Mouse (Mus musculus) cerebellum, postnatal 36 days (tissue): ENCODE measurements around the gene Gm2056.
"Not testable (repeated sequence)": the region's sequence is repeated elsewhere in the genome, so short reads cannot be mapped to it uniquely, and the experiment has no call there.

Experiments used
- DNase-seq, 2 experiments: peaks; one replicate each; pipeline ENCODE4 v3.0.0; 2021 to 2022; ENCODE audit warnings: mixed read lengths in 2 of 2

Gm2056 gene

DNA sequence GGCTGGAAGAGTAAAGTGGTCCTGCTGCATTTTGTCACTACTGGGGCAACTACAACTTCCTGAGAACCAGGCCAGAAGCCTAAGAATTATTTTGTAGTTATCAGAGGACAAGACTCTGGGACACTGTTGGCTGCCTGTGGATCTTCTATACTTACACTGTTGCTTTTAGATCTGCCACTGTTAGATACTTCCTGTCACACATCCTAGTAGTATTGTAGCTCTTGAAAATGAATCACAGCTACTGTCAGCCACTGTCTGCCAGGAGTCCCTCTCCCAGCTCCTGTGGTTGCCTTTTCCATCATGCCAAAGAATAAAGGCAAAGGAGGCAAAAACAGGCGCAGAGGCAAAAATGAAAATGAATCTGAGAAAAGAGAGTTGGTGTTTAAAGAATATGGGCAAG is at the start of gene Gm2056:
TSS of gene Gm2056 (plus strand) at position 301 of the 400 bp plus-strand sequence.
- not testable (repeated sequence) for DNase-seq

DNA sequence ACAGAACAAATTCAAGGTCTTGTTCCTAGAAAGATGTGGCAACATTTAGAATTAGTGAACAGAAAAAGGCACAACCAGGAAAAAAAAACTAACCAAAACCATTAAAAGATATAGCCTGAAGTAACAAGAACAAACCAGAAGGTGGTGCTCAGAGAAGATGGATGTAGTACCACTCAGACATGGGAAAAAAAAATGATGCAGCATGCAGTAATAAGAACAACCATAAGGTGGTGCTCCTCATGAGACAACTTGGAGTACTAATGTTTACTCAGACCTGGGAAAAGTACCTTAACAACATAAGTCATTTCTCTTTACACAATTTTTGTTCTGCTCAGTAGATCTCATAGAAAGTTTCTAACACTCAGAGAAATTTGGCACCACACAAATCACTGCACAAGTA is 42.8 kb upstream of the Gm2056 start:
- DNase-seq: not testable (repeated sequence)

DNA sequence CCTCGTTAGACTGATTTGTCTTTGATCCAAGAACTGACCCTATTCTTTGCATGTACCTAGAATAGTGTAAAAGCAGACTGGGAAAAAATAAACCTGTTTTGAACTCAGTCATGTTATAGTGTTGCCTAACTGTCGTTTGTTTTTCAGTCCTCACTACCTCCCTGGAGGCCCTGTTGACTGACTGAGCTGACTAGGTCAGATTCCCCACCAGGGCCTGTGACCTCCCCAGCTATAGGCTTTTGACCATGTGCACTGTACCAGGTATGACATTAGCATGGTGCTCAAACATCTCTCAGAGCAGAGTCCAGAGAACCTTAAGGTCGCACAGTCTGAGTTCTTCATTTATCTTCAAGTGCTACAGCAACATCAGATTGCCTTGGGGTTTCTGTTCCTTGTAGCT is 22.7 kb upstream of the Gm2056 start:
- DNase-seq: not testable (repeated sequence)

DNA sequence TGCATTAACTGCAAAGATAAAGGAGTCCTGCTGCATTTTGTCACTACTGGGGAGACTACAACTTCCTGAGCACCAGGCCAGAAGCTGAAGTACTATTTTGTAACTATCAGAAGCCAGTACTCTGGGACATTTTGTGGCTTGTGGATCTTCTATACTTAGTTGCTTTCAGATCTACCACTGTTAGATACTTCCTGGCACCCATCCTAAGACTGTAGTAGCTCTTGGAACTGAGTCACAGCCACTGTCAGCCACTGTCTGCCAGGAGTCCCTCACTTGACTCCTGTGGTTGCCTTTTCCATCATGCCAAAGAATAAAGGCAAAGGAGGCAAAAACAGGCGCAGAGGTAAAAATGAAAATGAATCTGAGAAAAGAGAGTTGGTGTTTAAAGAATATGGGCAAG is 15.3 kb upstream of the Gm2056 start, which contains the start of gene Gm2075:
TSS of gene Gm2075 (plus strand) at position 301 of the 400 bp plus-strand sequence.
- not testable (repeated sequence) for DNase-seq

DNA sequence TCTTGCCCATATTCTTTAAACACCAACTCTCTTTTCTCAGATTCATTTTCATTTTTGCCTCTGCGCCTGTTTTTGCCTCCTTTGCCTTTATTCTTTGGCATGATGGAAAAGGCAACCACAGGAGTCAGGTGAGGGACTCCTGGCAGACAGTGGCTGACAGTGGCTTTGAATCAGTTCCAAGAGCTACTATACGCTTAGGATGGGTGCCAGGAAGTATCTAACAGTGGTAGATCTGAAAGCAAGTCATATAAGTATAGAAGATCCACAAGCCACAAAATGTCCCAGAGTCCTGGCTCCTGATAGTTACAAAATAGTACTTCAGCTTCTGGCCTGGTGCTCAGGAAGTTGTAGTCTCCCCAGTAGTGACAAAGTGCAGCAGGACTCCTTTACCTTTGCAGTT is 8.1 kb upstream of the Gm2056 start, which contains the start of gene Gm6803:
TSS of gene Gm6803 (minus strand) at position 101 of the 400 bp plus-strand sequence.
- not testable (repeated sequence) for DNase-seq

DNA sequence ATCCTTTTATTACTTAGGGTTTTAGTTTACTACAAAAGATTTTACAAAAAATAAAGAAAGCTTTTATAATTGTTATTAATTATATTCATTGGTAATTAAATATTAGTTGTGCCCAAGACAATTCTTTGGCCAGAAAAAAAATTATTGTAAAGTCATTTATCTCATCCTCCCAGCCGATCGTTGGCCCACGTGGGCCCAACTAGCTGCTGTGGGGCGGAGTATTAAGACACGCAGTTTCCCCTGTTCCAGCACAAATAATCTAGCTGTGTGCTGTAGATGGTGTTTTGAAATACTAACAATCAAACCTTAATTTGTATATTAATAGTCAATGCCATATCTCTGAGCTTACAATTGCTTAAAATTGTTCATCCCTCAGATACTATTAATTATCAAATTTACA is 5.4 kb downstream of the Gm2056 start:
- not testable (repeated sequence) for DNase-seq

DNA sequence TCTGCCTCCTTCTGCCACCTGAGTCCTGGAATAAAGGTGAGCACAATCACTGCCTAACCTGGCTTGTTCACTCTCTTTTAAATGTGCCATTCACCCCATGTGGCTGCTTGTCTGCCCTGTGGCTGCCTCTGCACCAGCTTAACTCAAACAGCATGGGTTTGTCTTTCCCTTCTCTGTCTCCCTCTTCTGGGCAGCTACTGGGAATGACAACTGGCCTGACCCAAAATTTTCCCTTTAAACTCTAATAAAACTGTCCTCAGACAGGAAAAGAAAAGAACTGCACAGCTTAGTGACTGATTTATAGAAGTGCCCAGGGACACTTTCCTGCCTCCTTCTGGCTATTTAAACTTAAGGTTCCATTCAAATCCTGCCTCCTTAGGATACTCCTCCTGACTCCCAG is 12.3 kb downstream of the Gm2056 start:
- not testable (repeated sequence) for DNase-seq

DNA sequence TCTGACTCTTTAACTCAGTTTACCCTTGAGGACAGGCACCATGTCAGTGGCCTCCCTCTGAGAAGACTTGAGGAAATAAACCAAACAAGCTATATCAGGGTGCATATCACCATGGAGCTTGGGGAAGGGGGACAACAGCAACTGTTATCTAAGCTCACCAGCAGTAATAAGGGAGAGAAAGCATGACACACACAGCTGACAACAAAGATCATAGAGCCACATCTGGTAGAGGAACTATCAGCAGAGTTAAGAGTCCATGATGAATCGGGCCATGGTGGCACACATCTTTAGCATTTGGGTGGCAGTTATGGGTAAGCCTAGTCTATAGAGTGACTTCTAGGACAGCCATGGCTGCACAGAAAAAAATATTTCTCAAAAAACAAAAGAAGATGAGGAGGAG is 12.9 kb downstream of the Gm2056 start:
- not testable (repeated sequence) for DNase-seq

DNA sequence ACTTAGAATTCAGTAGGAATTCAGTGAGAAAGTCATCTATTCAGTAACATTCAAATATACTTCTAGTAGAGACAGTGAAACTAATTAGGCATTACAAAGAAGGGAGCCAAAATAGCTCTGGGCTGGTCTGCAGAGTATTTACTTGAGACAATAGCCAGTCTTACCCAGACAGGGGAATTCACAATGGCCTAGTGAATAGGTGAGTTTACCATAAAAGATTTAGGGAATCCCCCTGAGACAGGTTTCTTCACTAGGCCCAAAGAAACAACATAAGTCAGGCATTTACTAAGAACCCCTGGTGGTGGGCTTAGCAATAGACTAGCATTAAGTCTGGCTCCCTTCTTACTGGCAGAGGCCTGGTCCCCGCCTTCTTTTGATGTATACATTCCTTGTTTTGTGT is 18.4 kb downstream of the Gm2056 start:
- not testable (repeated sequence) for DNase-seq
